Mouse (Mus musculus): ENCODE results near the gene Ptprm. TPM values are rescaled to one million over a fixed set of nuclear protein-coding genes. Genes with fewer than 3 reads are reported as not detected.

The Ptprm gene
- polyA plus RNA-seq, 1 experiment from 2014 or later: 17.6 TPM

GRCm38 (mm10) chr17:66908921-66909320 lies 445.3 kb downstream of the Ptprm start:
- Histone ChIP-seq H3K36me3 (no peaks in the 10 kb centered on the region), H3K27ac (replicated peaks) (no peak overlapping the region)

GRCm38 (mm10) chr17:66894181-66894580 lies 460.1 kb downstream of the Ptprm start:
- no peaks in the 10 kb centered on the region for H3K36me3 ChIP-seq
- WGBS: 74% methylated on average over 1 of the region's 1 CpGs

More at GRCm38 (mm10) chr17:66908921-66909320, 445.3 kb downstream of the Ptprm start:
- ATAC-seq (ENCODE audit: insufficient number of reproducible peaks, low FRiP score, low TSS enrichment, low read depth): no peak
- Histone ChIP-seq H3K27me3 (no peaks in the 10 kb centered on the region), H3K4me2 (replicated peaks) (no peak overlapping the region), H3K9me3 (replicated peaks) (no peaks in the 10 kb centered on the region), H3K9ac (no peak overlapping the region), H3K4me1 (peaks cover 4% of the 10 kb centered on the region), H3K4me3 (replicated peaks) (no peak overlapping the region)
- 78% methylated on average over 6 of the region's 6 CpGs for WGBS

GRCm38 (mm10) chr17:66891916-66892315 lies 462.3 kb downstream of the Ptprm start:
- Histone ChIP-seq H3K27ac (replicated peaks) (no peak overlapping the region), H3K4me3 (replicated peaks) (no peak overlapping the region), H3K4me1 (no peaks in the 10 kb centered on the region), H3K9ac (no peak overlapping the region), H3K27me3 (no peaks in the 10 kb centered on the region), H3K9me3 (replicated peaks) (no peaks in the 10 kb centered on the region), H3K36me3 (no peaks in the 10 kb centered on the region), H3K4me2 (replicated peaks) (no peak overlapping the region)
- 90% methylated on average over 6 of the region's 6 CpGs for WGBS
- no peak for ATAC-seq (ENCODE audit: insufficient number of reproducible peaks, low FRiP score, low TSS enrichment, low read depth)

More at GRCm38 (mm10) chr17:66894181-66894580, 460.1 kb downstream of the Ptprm start:
- Histone ChIP-seq H3K27ac (replicated peaks) (no peak overlapping the region), H3K9ac (no peak overlapping the region), H3K4me3 (replicated peaks) (no peak overlapping the region), H3K27me3 (no peaks in the 10 kb centered on the region), H3K4me1 (no peaks in the 10 kb centered on the region), H3K9me3 (replicated peaks) (no peaks in the 10 kb centered on the region), H3K4me2 (replicated peaks) (no peak overlapping the region)
- ATAC-seq (ENCODE audit: insufficient number of reproducible peaks, low FRiP score, low TSS enrichment, low read depth): no peak

- no peaks in the 10 kb centered on the region for H3K27me3 ChIP-seq
- no peak overlapping the region for H3K9ac ChIP-seq
- 66% methylated on average over 13 of the region's 13 CpGs for WGBS
- no peaks in the 10 kb centered on the region for H3K9me3 ChIP-seq (replicated peaks)
- no peak overlapping the region for H3K4me3 ChIP-seq (replicated peaks)
- H3K4me1 ChIP-seq: no peaks in the 10 kb centered on the region
- no peak overlapping the region for H3K27ac ChIP-seq (replicated peaks)
- H3K4me2 ChIP-seq (replicated peaks): no peak overlapping the region
- no peaks in the 10 kb centered on the region for H3K36me3 ChIP-seq
- ATAC-seq (ENCODE audit: insufficient number of reproducible peaks, low FRiP score, low TSS enrichment, low read depth): no peak
Observed at GRCm38 (mm10) chr17:66891067-66891862, 463.0 kb downstream of the Ptprm start.

GRCm38 (mm10) chr17:66882304-66882703 lies 472.0 kb downstream of the Ptprm start:
- peaks cover 6% of the 10 kb centered on the region; the same call in 1 of the 2 replicates for H3K4me1 ChIP-seq
- H3K9me3 ChIP-seq (replicated peaks): no peaks in the 10 kb centered on the region
- no peak overlapping the region for H3K4me2 ChIP-seq (replicated peaks)
- H3K27ac ChIP-seq (replicated peaks): no peak overlapping the region
- no peak overlapping the region for H3K9ac ChIP-seq
- H3K36me3 ChIP-seq: no peaks in the 10 kb centered on the region
- no peaks in the 10 kb centered on the region for H3K27me3 ChIP-seq
- no peak for ATAC-seq (ENCODE audit: insufficient number of reproducible peaks, low FRiP score, low TSS enrichment, low read depth)
- 75% methylated on average over 2 of the region's 2 CpGs for WGBS
- H3K4me3 ChIP-seq (replicated peaks): no peak overlapping the region

GRCm38 (mm10) chr17:66880969-66881701 lies 473.1 kb downstream of the Ptprm start:
- Histone ChIP-seq H3K27me3 (no peaks in the 10 kb centered on the region), H3K4me3 (replicated peaks) (no peak overlapping the region), H3K9ac (no peak overlapping the region), H3K27ac (replicated peaks) (no peak overlapping the region), H3K9me3 (replicated peaks) (no peaks in the 10 kb centered on the region), H3K4me2 (replicated peaks) (no peak overlapping the region), H3K4me1 (peaks cover 6% of the 10 kb centered on the region; the same call in 1 of the 2 replicates), H3K36me3 (no peaks in the 10 kb centered on the region)
- 89% methylated on average over 9 of the region's 9 CpGs for WGBS
- ATAC-seq (ENCODE audit: insufficient number of reproducible peaks, low FRiP score, low TSS enrichment, low read depth): no peak

GRCm38 (mm10) chr17:66879151-66879550 lies 475.1 kb downstream of the Ptprm start:
- Histone ChIP-seq H3K4me3 (replicated peaks) (no peak overlapping the region), H3K27ac (replicated peaks) (no peak overlapping the region), H3K9me3 (replicated peaks) (no peaks in the 10 kb centered on the region), H3K4me2 (replicated peaks) (no peak overlapping the region), H3K36me3 (no peaks in the 10 kb centered on the region), H3K9ac (no peak overlapping the region), H3K27me3 (no peaks in the 10 kb centered on the region), H3K4me1 (peaks cover 8% of the 10 kb centered on the region; the same call in 1 of the 2 replicates)
- no peak for ATAC-seq (ENCODE audit: insufficient number of reproducible peaks, low FRiP score, low TSS enrichment, low read depth)
- WGBS: 73% methylated on average over 2 of the region's 2 CpGs

- no peak overlapping the region for H3K4me3 ChIP-seq (replicated peaks)
- no peaks in the 10 kb centered on the region for H3K9me3 ChIP-seq (replicated peaks)
- no peak overlapping the region for H3K27ac ChIP-seq (replicated peaks)
- H3K4me1 ChIP-seq: peaks cover 8% of the 10 kb centered on the region; the same call in 1 of the 2 replicates
- H3K9ac ChIP-seq: no peak overlapping the region
- no peaks in the 10 kb centered on the region for H3K27me3 ChIP-seq
- H3K36me3 ChIP-seq: no peaks in the 10 kb centered on the region
- no peak for ATAC-seq (ENCODE audit: insufficient number of reproducible peaks, low FRiP score, low TSS enrichment, low read depth)
- H3K4me2 ChIP-seq (replicated peaks): no peak overlapping the region
- 44% methylated on average over 6 of the region's 6 CpGs for WGBS
Observed at GRCm38 (mm10) chr17:66877582-66877981, 476.7 kb downstream of the Ptprm start.

GRCm38 (mm10) chr17:66874810-66875209 lies 479.4 kb downstream of the Ptprm start:
- H3K27me3 ChIP-seq: no peaks in the 10 kb centered on the region
- no peak overlapping the region for H3K9ac ChIP-seq
- H3K36me3 ChIP-seq: no peaks in the 10 kb centered on the region
- H3K4me3 ChIP-seq (replicated peaks): no peak overlapping the region
- no peaks in the 10 kb centered on the region for H3K9me3 ChIP-seq (replicated peaks)
- peaks cover 8% of the 10 kb centered on the region; the same call in 1 of the 2 replicates for H3K4me1 ChIP-seq
- 65% methylated on average over 11 of the region's 11 CpGs for WGBS
- H3K4me2 ChIP-seq (replicated peaks): no peak overlapping the region
- H3K27ac ChIP-seq (replicated peaks): no peak overlapping the region
- no peak for ATAC-seq (ENCODE audit: insufficient number of reproducible peaks, low FRiP score, low TSS enrichment, low read depth)

- no peak overlapping the region for H3K27ac ChIP-seq (replicated peaks)
- H3K4me2 ChIP-seq (replicated peaks): no peak overlapping the region
- no peaks in the 10 kb centered on the region for H3K36me3 ChIP-seq
- no peaks in the 10 kb centered on the region for H3K27me3 ChIP-seq
- no peak for ATAC-seq (ENCODE audit: insufficient number of reproducible peaks, low FRiP score, low TSS enrichment, low read depth)
- no peak overlapping the region for H3K4me3 ChIP-seq (replicated peaks)
- H3K4me1 ChIP-seq: 0 out of 2 replicates have a peak, but pooled peaks cover 2% of the 10 kb centered on the region
- no peaks in the 10 kb centered on the region for H3K9me3 ChIP-seq (replicated peaks)
- no peak overlapping the region for H3K9ac ChIP-seq
- WGBS: 81% methylated on average over 4 of the region's 4 CpGs
Observed at GRCm38 (mm10) chr17:66871396-66871795, 482.9 kb downstream of the Ptprm start.

- WGBS: 88% methylated on average over 13 of the region's 13 CpGs
Observed at GRCm38 (mm10) chr17:66869581-66870002, 484.7 kb downstream of the Ptprm start.

More at GRCm38 (mm10) chr17:66869581-66870002, 484.7 kb downstream of the Ptprm start:
- H3K27ac ChIP-seq (replicated peaks): no peak overlapping the region
- H3K36me3 ChIP-seq: no peaks in the 10 kb centered on the region
- H3K9ac ChIP-seq: no peak overlapping the region
- no peak for ATAC-seq (ENCODE audit: insufficient number of reproducible peaks, low FRiP score, low TSS enrichment, low read depth)
- H3K4me1 ChIP-seq: peaks cover 3% of the 10 kb centered on the region; the same call in 1 of the 2 replicates
- H3K4me2 ChIP-seq (replicated peaks): no peak overlapping the region
- H3K27me3 ChIP-seq: no peaks in the 10 kb centered on the region
- H3K9me3 ChIP-seq (replicated peaks): no peaks in the 10 kb centered on the region
- H3K4me3 ChIP-seq (replicated peaks): no peak overlapping the region
